Mouse (Mus musculus) testis, adult 2 months (tissue): ENCODE results near the gene Smim27. TPM values are rescaled to one million over a fixed set of nuclear protein-coding genes. Genes with fewer than 3 reads are reported as not detected.

Source experiments
- H3K27ac ChIP-seq: fragments of 200-500 bp; 2 replicates; pipeline ENCODE4 v1.5.1; 2012; ENCODE audit warnings: low read depth, low read length; ENCODE audit not compliant: control insufficient read depth, insufficient read depth
- H3K27me3 ChIP-seq: fragments of 200-500 bp; 2 replicates; pipeline ENCODE4 v1.6.1; 2012; ENCODE audit warnings: mild to moderate bottlenecking, low read length, moderate library complexity; ENCODE audit not compliant: control insufficient read depth, insufficient read depth
- H3K36me3 ChIP-seq: fragments of 200-500 bp; 2 replicates; pipeline ENCODE4 v1.6.1; 2012; ENCODE audit warnings: mild to moderate bottlenecking, low read length; ENCODE audit not compliant: control insufficient read depth, insufficient read depth
- H3K4me1 ChIP-seq: fragments of 200-500 bp; 2 replicates; pipeline ENCODE4 v1.6.1; 2012; ENCODE audit warnings: low read length; ENCODE audit not compliant: control insufficient read depth, insufficient read depth
- H3K4me3 ChIP-seq: fragments of 200-500 bp; 2 replicates; pipeline ENCODE4 v1.5.1; 2012; ENCODE audit warnings: low read depth, mild to moderate bottlenecking, low read length, moderate library complexity, mixed read lengths; ENCODE audit not compliant: control insufficient read depth
- CTCF ChIP-seq: fragments of 200-500 bp; IDR thresholded peaks from 2 replicates; pipeline ENCODE4 v1.5.1; 2012; ENCODE audit warnings: low read depth, mild to moderate bottlenecking, inconsistent platforms, low read length, moderate library complexity; ENCODE audit not compliant: control insufficient read depth, insufficient read depth, insufficient replicate concordance
- POLR2A ChIP-seq: fragments of 200-500 bp; IDR thresholded peaks from 2 replicates; pipeline ENCODE4 v1.6.1; 2012; ENCODE audit warnings: low read depth, mild to moderate bottlenecking, inconsistent platforms, low read length, moderate library complexity; ENCODE audit not compliant: control insufficient read depth
- polyA plus RNA-seq: library from polyadenylated mRNA; depleted of rRNA; stranded (reverse); fragments of >200 nt; gene quantifications from 2 replicates; pipeline ENCODE4 v1.2.3, GENCODE M21; 2012; rRNA removed

The Smim27 gene
- polyA plus RNA-seq: 3.0 and 3.8 TPM in 2 replicates

DNA sequence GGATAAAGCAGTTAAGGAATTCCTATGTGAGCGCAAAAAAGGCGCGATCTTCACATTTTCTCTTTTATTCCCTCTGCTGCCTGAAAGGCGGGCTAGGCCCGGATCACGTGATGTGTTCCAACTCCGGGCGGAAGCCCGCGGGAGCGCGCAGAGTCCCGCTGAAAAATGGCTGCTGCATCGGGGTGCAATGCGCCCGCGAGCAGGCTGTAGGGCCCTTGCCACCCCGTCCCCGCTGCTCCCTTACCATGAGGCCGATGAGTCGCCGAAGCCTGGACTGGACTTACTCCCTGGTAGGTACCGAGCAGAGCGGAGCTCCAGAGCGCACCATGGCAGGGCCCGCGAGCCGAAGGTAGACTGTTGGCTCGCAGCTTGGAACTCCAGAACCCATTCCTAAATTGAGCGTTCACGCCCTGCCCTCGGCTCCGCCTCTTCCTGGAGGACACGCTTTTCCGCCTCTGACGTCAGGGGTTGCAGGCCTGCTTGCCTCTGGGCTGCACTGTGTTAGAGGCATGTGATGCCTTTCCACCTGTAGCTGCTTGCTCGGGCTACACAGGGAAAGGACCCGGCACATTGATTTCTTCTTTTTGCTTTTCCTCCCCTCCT, at the start of gene Smim27, which contains the start of gene Topors:
TSS of gene Smim27 (plus strand) at position 150 of the 603 bp plus-strand sequence.
TSS of gene Topors (minus strand) at position 421 of the 603 bp plus-strand sequence.
- Histone ChIP-seq H3K36me3 (no peaks in the 10 kb centered on the region; the same call in 1 of the 2 replicates), H3K4me3 (peak within 1 kb of the TSS; percentile 96), H3K27ac (peak within 1 kb of the TSS; percentile 98), H3K27me3 (no peaks in the 10 kb centered on the region), H3K4me1 (peaks cover 11% of the 10 kb centered on the region)
- peak; percentile 97 for TF ChIP-seq POLR2A
- TF ChIP-seq CTCF: no peak

DNA sequence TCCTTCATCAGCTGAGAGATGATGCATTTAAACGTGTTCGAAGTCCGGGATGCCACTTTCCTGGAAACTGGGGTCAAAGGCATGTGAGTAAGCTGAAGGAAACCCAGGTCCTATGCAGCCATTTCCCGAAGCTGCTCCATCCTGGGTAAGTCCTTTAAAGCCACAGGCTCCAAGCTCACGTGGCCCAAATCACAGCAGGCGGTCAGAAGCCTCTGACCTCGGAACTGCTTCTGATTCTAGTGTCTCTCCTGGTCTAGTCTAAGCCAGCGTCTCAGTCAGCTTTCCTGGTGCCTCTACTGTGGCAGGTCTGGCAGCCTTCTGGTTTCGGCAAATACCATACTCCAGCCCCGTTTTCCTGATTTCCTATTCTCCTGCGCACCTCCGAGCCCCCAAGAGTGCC, 48.9 kb upstream of the Smim27 start:
- H3K4me1 ChIP-seq: peaks cover 4% of the 10 kb centered on the region; the same call in 1 of the 2 replicates
- no peak overlapping the region for H3K27ac ChIP-seq
- no peak overlapping the region for H3K4me3 ChIP-seq
- no peaks in the 10 kb centered on the region for H3K36me3 ChIP-seq
- H3K27me3 ChIP-seq: no peaks in the 10 kb centered on the region
- TF ChIP-seq POLR2A (no peak), CTCF (no peak)

DNA sequence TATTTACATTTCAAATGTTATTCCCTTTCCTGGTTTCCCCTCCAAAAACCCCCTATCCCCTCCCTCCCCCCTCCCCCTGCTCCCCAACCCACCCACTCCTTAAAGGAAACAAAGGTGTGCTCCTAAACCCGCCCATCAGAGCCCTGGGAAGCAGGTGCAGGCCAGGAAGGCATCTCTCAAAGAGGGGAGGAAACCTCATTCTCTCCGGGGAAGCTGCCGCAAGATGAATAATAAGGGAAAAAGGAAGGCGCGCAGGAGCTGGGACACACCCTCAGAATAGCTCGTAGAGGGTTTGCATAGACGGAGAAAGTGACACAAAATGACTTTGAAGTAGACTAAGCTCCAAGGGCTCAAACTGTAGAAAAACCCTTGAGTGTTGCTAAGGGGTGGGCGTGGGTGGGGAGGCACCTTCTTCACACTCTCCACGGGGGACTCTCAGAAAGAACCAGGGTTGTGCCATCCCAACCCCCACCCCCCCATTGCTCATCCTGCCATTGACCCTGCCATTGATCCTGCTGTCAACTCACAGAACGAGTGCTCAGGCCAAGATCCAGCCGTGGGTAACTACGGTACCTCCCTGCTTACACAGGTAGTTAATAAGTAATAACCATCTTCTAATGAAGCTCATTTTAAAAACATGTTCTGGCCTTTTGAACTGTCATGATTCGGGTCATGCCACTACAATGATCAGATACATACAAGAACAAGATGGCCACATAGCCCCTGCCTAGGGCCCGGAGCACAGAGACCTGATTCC, 48.2 kb upstream of the Smim27 start:
- TF ChIP-seq CTCF: no peak
- TF ChIP-seq POLR2A: no peak
- Histone ChIP-seq H3K27me3 (no peaks in the 10 kb centered on the region), H3K36me3 (no peaks in the 10 kb centered on the region), H3K27ac (no peak overlapping the region), H3K4me3 (no peak overlapping the region), H3K4me1 (peaks cover 4% of the 10 kb centered on the region; the same call in 1 of the 2 replicates)

DNA sequence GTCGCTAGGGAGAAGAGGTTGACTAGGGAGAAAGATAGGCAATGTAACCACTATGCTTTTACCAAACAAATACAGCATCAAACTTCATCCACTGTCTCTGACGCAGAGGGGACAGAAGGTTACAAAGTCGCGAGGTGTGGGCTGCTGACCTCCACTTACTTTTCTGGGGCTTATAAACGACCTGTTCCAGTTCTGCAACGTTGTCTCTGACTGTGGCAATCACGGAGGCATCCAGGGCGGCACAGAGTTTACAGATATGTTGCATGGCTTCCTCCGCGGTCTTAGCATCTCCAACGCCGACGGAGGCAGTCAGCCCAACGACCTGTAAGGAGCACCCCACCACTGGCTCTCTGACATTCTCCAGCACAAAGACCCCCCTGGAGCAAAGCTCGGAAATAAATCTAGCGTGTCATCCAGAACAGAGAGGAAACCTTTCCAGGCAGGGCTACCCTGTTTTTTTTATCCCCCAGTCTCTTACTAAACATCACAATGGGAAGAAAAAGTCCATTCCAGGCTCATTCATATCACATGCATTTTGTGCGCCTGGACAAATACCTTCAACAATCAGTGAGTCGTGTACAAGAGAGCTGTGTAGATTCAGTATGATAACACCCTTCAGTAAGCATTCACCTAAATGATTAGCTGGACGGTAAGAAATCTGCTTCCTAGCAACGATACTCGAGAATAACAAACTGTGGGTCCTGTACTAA, 47.3 kb upstream of the Smim27 start:
- Histone ChIP-seq H3K27ac (no peak overlapping the region), H3K27me3 (no peaks in the 10 kb centered on the region), H3K36me3 (no peaks in the 10 kb centered on the region), H3K4me3 (no peak overlapping the region), H3K4me1 (peaks cover 4% of the 10 kb centered on the region; the same call in 1 of the 2 replicates)
- TF ChIP-seq POLR2A (no peak), CTCF (no peak)

DNA sequence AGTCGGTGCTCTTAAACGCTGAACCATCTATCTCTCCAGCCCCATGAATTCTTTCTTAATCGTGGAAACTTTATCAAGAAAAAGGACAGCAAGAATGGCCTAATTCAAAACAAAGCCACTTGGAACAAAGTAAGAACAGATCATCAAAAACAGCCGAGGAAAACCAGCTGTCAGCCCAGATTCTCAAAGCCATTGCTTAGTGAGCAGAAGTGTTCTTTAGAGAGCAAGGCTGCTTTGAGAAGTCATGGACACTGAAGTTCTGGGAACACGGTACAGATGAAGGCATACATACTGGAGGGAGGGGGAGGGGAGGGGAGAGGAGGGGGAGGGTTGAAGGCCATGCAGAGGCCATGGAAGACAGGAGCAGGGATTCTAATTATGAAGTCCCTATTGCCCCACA, 43.3 kb upstream of the Smim27 start:
- TF ChIP-seq POLR2A: no peak
- TF ChIP-seq CTCF: no peak

DNA sequence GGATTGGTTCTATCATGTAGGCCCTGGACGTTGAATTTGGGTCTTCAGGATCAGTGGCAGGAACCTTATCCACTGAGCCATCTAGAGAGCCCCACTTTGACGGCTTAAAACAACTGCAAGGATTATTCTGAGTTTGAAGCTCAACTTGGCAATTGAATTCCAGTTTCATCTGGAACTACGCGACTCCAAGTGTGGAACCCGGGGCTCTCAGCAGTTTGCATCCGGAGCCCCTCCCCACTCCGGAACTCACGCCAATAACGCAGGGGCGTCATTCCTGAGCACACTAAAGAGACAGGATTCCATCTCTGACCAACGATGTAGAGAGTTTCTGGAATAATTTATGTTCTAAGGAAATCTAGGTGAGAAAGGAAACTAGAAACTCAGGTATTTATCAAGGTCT, 42.2 kb upstream of the Smim27 start:
- no peak overlapping the region for H3K4me3 ChIP-seq
- no peak for TF ChIP-seq CTCF
- TF ChIP-seq POLR2A: no peak
- no peak overlapping the region for H3K27ac ChIP-seq

More for the DNA sequence above, 43.3 kb upstream of the Smim27 start:
- peaks cover 2% of the 10 kb centered on the region; the same call in 1 of the 2 replicates for H3K4me1 ChIP-seq
- H3K27me3 ChIP-seq: no peaks in the 10 kb centered on the region
- H3K27ac ChIP-seq: no peak overlapping the region
- no peak overlapping the region for H3K4me3 ChIP-seq
- no peaks in the 10 kb centered on the region for H3K36me3 ChIP-seq

DNA sequence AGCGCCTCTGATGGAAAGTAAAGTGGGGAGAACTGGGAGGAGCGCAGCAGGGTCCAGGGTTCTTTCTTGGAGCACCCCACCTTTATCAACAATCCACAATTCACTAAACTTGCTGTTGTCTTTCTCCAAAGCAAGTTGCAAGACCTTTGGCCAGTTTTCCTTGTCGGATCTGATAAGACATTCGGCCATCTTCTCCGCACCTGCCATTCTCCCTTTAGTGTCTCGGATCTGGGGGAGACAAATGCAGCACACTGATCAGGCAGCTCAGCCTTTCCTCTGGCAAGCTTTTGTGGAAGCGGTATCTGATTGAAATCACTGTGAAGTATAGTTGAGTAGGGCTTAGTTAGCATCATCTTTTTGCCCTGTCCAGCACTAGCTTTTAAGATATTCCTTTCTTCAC, 41.5 kb upstream of the Smim27 start:
- Histone ChIP-seq H3K4me3 (no peak overlapping the region), H3K27ac (no peak overlapping the region), H3K4me1 (peaks cover 2% of the 10 kb centered on the region; the same call in 1 of the 2 replicates), H3K27me3 (no peaks in the 10 kb centered on the region), H3K36me3 (no peaks in the 10 kb centered on the region)
- TF ChIP-seq POLR2A (no peak), CTCF (no peak)

More for the DNA sequence above, 42.2 kb upstream of the Smim27 start:
- Histone ChIP-seq H3K36me3 (no peaks in the 10 kb centered on the region), H3K27me3 (no peaks in the 10 kb centered on the region), H3K4me1 (peaks cover 2% of the 10 kb centered on the region; the same call in 1 of the 2 replicates)
